ENCODE assay signal across 8 mouse cellular contexts in genomic region chr2:128125635-128126470, GRCm38 (mm10). TPM values are rescaled to one million over a fixed set of nuclear protein-coding genes. Genes with fewer than 3 reads are reported as not detected.
DNase-seq lines count a peak whose midpoint lies in the region; ATAC-seq lines count a peak whose summit lies in the region.

Bcl2l11 (plus strand) TSS chr2:128126038.

- H3K9me3 ChIP-seq in intestine, embryonic 16.5 days (ENCODE audit: control insufficient read depth, low read length) = no peaks in the 10 kb centered on the region

- H3K36me3 ChIP-seq in intestine, embryonic 16.5 days (ENCODE audit: control insufficient read depth, insufficient read depth, low read length) = no peaks in the 10 kb centered on the region; the same call in none of the 2 replicates

- peak; percentile 84 for ATAC-seq in intestine, embryonic 16.5 days

- peak; percentile 99 for DNase-seq in adrenal gland, postnatal 10 days
- DNase-seq in embryo, embryonic 9.5 days (ENCODE audit: extremely low spot score) = peak; percentile 97
- DNase-seq in gastrocnemius, postnatal 4 days (ENCODE audit: low spot score in 2 of 2) = peak; percentile 96 to 97
- DNase-seq in left cerebral cortex, postnatal 25 days (ENCODE audit: low spot score in 2 of 2) = peak; percentile 88 to 90
- DNase-seq in mesoderm, embryonic 11.5 days (ENCODE audit: low read depth, low spot score) = peak; percentile 97
- peak; percentile 88 for DNase-seq in right cerebral cortex, postnatal 25 days
- DNase-seq in urinary bladder, postnatal 4 days (ENCODE audit: low spot score in 2 of 2) = peak; percentile 96 to 97

- intact Hi-C loops in left cerebral cortex, postnatal 25 days (cut with DNase I) = no loop called here

- WGBS in intestine, embryonic 16.5 days = under 1% methylated on average over 76 of the region's 76 CpGs

- peak within 1 kb of the TSS; percentile 99 for H3K4me2 ChIP-seq in intestine, embryonic 16.5 days (ENCODE audit: low read depth, low read length)

- H3K9ac ChIP-seq in intestine, embryonic 16.5 days (ENCODE audit: low read depth, low read length) = peak within 1 kb of the TSS; percentile 80

- peaks cover 31% of the 10 kb centered on the region for H3K4me1 ChIP-seq in intestine, embryonic 16.5 days (ENCODE audit: control insufficient read depth, insufficient read depth, low read length)

- H3K27me3 ChIP-seq in intestine, embryonic 16.5 days (replicated peaks; ENCODE audit: control insufficient read depth, insufficient read depth, low read length) = peaks cover 13% of the 10 kb centered on the region; the same call in 1 of the 2 replicates

- H3K27ac ChIP-seq in intestine, embryonic 16.5 days (ENCODE audit: low read length) = peak within 1 kb of the TSS; percentile 77

- peak within 1 kb of the TSS; percentile 80 for H3K4me3 ChIP-seq in intestine, embryonic 16.5 days (ENCODE audit: low read length)

RNA-seq across cellular contexts. Expression of gene Bcl2l11, which starts in this region (rescaled TPM):
- total RNA-seq in adrenal gland, postnatal 10 days (2021) = 10 to 100 TPM; 24.4 to 34.9 TPM
- 10 to 100 TPM; 18.0 to 23.7 TPM for total RNA-seq in gastrocnemius, postnatal 4 days (2021)
- 10.0 and 10.6 TPM in 2 replicates for polyA plus RNA-seq in intestine, embryonic 16.5 days (2015; fragmentation: Nextera tagmentation; extraction: Ambion mirVana)
- total RNA-seq in left cerebral cortex, postnatal 25 days (2021) = 1 to 10 TPM; 6.3 to 9.4 TPM

Comparison
In these comparisons a context has a peak if more than half of its experiments do, and no peak if none do; other contexts are left out.
1. Peak in every context shown above with its lines: DNase-seq, ATAC-seq, H3K4me3 ChIP-seq and H3K27ac ChIP-seq.